Mouse (Mus musculus) bone marrow macrophage, adult 2 months (primary cell): ENCODE results near the gene Gipr.

Source experiments
- CTCF ChIP-seq: IDR thresholded peaks from 2 replicates; pipeline ENCODE4 v1.5.1; 2012; ENCODE audit warnings: low read depth, mild to moderate bottlenecking, low read length, moderate library complexity
- POLR2A ChIP-seq: IDR thresholded peaks from 2 replicates; pipeline ENCODE4 v1.6.1; 2012; ENCODE audit warnings: mild to moderate bottlenecking, low read depth, low read length, borderline replicate concordance

DNA sequence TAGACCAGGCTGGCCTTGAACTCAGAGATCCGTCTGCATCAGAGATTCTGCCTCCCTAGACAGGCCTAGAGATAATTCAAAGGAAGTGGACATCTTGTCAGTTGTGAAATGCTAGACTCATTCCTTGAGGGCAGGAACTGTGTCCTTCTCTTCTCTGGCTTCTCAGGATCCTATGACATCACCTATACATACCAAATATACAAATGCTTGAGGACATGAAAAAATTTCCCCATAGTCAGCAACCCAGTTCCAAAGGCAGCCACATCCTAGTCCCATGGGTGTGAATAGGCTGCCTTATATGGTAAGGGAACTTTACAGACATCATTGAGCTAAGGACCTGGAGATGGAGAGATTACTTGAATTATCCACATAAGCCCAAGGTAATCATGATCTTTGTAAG lies 56.4 kb downstream of the Gipr start:
- no peak for TF ChIP-seq CTCF
- TF ChIP-seq POLR2A = no peak
